Mouse (Mus musculus) monocyte, adult 5-6 weeks (primary cell): ENCODE data around the gene Pebp1. TPM values are rescaled to one million over a fixed set of nuclear protein-coding genes. Genes with fewer than 3 reads are reported as not detected.
"Not testable (repeated sequence)": the region's sequence is repeated elsewhere in the genome, so short reads cannot be mapped to it uniquely, and the experiment has no call there.

Source experiments
- ATAC-seq: fragments of 153-309, 156-312 bp; replicated peaks from 2 replicates; pipeline ENCODE4 v1.8.0; 2017; ENCODE audit warnings: mild to moderate bottlenecking; ENCODE audit not compliant: low TSS enrichment, insufficient number of reproducible peaks, severe bottlenecking, poor library complexity, low FRiP score
- total RNA-seq: library from RNA; stranded (forward); fragments of 200-1000, 200-491, 200-594 nt; gene quantifications from 3 replicates; pipeline ENCODE4 v1.2.3, GENCODE M21; 2017

Pebp1 gene
- total RNA-seq, result 23.5 to 34.1 TPM (median 27.5 TPM) in 3 replicates

- peak; percentile 97 for ATAC-seq
These were observed at the start of gene Pebp1 for GRCm38 (mm10) chr5:117286831-117287822. Pebp1 (minus strand) TSS chr5:117287625.

GRCm38 (mm10) chr5:117330457-117330856 lies 43.0 kb upstream of the Pebp1 start:
- no peak for ATAC-seq

DNA sequence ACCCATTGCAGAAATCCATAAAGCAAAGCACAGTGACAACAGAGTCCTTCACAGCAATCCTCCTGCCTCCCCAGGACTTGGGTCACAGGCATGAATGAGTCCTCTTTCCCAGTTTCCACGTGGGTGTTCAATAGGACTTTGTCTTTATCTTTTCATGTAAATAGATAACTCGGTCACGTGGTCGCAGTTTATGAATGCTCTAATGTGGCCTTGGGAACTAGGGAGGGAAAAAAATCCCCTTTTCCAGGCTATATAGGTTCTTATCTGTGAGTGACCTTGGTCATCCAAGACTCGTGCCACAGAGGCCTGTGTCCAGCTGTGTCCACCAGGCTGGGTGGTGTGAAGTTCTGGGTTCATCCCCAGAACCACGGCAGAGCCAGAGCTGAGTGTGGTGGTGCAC lies 39.0 kb upstream of the Pebp1 start:
- no peak for ATAC-seq

DNA sequence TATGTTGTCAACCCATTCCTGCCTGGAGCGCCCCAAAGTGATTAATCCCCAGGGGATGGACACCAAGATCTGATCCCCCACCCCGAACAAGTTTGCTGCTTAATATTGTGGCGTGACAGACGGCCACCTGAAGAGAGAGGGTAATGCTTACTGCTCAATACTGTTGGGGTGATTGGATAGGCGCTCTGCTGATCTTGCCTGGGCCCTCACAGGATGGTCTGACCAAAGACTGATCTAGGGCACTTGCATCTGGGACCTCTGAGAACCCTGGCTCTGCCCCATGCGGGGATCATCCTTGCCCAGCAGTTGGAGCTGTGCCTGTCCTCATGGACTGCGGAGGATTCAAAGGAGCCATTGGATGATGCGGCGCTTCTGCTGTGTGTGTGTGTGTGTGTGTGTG lies 36.3 kb upstream of the Pebp1 start:
- no peak for ATAC-seq

DNA sequence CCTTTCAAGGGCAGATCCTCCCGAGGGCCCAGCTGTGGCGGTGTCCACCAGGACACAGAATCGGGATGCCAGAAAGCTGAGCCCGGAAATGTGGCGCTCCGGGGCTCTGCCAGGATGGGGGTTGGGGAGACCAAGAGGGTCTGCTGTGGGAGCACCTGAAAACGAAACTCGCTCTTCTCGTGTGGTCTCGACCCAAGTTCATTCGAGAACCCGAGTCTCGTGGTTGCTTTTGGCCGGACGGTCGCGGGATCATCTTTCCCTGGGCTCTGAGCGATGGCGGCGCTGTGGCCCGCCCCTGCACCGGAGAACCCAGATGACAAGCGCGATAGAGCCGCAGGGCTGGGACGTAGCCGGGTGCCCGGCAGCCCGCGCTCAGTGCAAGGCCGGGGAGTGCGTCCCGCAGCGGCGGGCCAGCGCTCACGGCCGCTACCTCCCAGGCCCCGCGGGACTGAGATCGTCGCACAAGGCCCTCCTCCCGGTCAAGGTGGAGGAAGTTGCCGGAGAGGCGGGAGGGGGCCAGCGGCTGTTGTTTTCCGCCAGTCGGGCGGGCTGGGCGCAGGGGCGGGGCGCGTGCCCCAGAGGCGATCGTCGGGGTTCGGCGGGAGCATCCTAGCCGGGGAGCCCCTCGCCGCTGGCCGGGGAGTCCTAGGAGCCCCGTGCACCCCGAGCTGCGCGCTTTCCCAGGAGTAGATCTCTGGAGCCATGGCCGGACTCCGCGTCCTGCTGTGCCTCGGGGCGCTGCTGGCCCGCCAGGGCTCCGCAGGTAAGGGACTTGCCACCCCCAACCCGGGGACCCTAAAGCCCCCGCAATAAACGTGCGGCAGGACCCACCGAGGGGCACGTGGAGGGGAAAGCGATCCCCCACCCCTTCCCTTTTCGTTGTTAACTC lies 31.6 kb upstream of the Pebp1 start, which contains the start of gene Vsig10:
Gene Vsig10 (plus strand): TSS at position 343 of the 889 bp plus-strand sequence.
- ATAC-seq, result peak; percentile 38; the same call in 1 of the 2 replicates

DNA sequence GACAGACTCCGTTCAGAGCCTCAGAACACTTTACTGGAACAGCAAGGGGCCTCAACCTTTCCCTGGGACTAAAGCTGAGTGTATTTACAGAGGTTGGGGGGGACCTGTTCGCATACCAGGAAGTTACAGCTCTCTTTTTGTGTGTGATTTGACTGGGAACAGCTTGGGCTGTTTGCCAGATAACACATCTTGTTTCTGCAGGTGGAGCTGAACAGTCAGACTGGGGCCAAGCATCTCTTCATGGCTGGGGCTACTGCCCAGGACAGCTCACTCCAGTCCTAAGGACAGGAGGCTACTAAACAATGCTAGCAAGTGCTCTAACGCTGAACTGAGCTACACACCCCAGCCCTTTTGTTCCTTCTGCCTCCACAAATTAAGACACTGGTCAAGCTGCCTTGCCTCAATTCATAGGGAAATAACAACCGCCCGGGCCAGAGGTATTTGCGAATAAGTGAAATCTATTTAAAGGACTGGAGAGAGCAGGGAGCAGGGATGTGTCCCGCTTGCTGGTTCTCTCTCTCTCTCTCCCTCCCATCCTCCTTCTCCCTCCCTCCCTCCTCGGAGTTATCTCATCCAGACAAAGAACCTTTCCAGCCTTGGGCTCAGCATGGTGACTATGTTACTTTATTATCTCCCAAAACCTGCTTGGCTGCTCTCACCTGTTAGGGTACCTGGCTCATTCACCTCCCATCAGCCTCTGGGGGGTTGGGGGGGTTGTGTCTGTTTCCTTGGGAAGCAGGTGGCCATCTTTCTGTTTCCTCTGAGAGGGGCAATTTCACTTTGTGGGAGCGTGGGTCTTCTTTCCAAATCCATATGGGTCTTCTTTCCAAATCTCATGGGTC lies 27.4 kb upstream of the Pebp1 start:
- no peak for ATAC-seq

DNA sequence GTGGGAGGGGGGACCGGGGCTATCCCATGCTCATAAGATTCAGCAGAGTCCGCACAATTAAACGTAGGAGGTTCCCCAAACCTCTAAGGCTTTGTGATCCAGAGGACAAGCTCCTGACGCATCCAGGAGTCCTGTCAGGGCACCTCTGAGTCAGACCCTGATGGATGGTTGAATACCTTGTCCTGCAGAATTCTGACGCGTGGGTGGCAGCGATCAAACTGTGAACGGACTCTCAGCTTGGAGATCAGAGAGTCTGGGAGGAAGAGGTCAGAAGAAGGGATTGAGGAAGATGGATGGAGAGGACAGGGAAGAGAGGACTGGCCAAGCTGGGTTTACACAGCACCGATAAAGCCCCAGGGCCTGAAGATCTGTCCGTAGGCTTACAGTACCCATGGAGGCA lies 26.5 kb upstream of the Pebp1 start:
- no peak for ATAC-seq

- peak; percentile 65 for ATAC-seq
These were observed 26.0 kb upstream of the Pebp1 start for GRCm38 (mm10) chr5:117313420-117313819.

DNA sequence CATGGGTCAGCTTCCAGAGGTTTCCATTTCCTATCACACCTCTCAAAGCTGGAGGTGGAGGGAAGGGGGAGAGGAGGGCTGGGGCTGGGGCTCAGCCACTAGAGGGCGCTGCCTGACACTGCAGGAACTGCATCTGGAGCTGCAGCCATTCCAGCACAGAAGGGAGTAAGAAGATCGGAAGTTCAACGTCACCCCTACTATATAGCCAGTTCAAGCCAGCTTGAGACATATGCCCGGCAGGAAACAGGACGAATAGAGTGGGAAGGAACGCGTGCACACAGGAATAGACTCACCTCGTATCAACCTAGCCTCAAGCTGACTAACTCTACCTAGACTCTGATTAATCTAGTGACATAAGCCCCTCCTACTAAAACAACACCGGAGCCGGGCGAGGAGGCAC lies 20.3 kb upstream of the Pebp1 start:
- ATAC-seq, result peak; percentile 85

DNA sequence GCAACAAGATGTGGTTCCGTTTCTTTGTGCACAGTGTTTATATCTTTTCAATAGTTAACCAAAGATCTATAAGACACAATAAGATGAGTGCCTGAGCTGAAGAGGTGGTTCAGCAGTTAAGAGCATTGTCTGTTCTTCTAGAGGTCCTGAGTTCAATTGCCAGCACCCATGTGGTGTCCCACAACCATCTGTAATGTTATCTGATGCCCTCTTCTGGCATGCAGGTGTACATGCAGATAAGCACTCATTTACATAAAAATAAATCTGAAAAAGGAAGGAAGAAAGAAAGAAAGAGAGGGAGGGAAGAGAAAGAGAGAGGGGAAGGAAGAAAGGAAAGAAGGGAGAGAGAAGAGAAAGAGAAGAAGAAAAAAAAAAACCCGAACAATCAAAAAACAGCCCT lies 19.4 kb upstream of the Pebp1 start:
- no peak for ATAC-seq

DNA sequence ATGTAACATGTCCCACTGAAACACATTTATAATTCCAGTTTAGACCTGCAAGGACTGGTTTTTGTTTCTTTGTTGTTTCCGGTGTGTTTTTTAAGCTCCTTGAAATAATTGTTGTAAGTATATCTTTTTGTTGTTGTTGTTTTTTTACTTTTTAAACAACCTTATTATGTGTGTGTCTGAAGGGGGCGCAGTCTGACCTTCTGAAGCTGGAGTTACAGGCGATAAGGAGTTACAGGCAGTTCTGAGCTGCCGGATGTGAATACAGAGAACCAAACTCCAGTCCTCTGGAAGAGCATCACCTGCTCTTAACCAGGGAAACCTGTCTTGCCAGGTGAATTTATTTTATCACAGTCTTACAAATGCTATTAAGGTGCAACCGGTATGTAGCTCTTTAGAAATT lies 18.3 kb upstream of the Pebp1 start:
- ATAC-seq, result no peak

- peak; percentile 63; the same call in 1 of the 2 replicates for ATAC-seq
These were observed 17.5 kb upstream of the Pebp1 start for GRCm38 (mm10) chr5:117304947-117305346.

- ATAC-seq, result no peak
These were observed 16.5 kb upstream of the Pebp1 start for GRCm38 (mm10) chr5:117303691-117304579.

DNA sequence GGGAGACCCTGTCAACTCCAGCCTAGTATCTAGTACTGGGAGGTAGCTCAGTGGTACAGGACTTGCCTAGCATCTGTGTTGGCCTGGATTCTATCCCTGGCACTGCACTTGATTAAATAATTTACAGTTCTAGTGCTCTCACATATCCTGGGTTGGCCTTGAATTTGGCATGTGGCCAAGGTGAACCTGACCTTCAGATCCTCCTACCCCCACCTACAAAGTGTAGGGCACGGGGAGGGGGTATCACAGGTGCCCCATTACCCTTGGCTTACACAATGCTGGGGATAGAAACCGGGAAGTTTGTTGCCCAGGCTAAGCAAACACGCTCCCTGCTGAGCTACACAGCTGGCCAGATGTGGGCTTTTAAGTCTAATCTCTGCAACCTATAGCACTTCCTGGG lies 15.5 kb upstream of the Pebp1 start:
- no peak for ATAC-seq

GRCm38 (mm10) chr5:117295011-117295410 lies 7.6 kb upstream of the Pebp1 start:
- ATAC-seq, result no peak

- not testable (repeated sequence) for ATAC-seq
These were observed 6.4 kb upstream of the Pebp1 start for GRCm38 (mm10) chr5:117293776-117294175.

- ATAC-seq, result no peak
These were observed 5.1 kb upstream of the Pebp1 start for GRCm38 (mm10) chr5:117292547-117292946.
